Mouse (Mus musculus) olfactory bulb, adult 2 months (tissue): ENCODE data around the gene Zbtb32. TPM values are rescaled to one million over a fixed set of nuclear protein-coding genes. Genes with fewer than 3 reads are reported as not detected.

Source experiments
- H3K27ac ChIP-seq: fragments of 200-500 bp; 2 replicates; pipeline ENCODE4 v1.5.1; 2012; ENCODE audit warnings: low read depth, low read length; ENCODE audit not compliant: insufficient read depth
- H3K4me1 ChIP-seq: fragments of 200-500 bp; 2 replicates; pipeline ENCODE4 v1.6.1; 2012; ENCODE audit warnings: low read length; ENCODE audit not compliant: control insufficient read depth, insufficient read depth
- H3K4me3 ChIP-seq: fragments of 200-500 bp; 2 replicates; pipeline ENCODE4 v1.5.1; 2012; ENCODE audit warnings: mild to moderate bottlenecking, low read depth, low read length, moderate library complexity; ENCODE audit not compliant: insufficient read depth
- CTCF ChIP-seq: fragments of 200-500 bp; IDR thresholded peaks from 2 replicates; pipeline ENCODE4 v1.5.1; 2012; ENCODE audit warnings: low read depth, mild to moderate bottlenecking, low read length, moderate library complexity; ENCODE audit not compliant: insufficient read depth
- POLR2A ChIP-seq: fragments of 200-500 bp; IDR thresholded peaks from 2 replicates; pipeline ENCODE4 v1.6.1; 2012; ENCODE audit warnings: mild to moderate bottlenecking, low read depth, low read length, moderate library complexity; ENCODE audit not compliant: insufficient read depth
- WGBS: fragments of 180-500 bp; shearing (Covaris S2); methylation state at CpG from one replicate; pipeline ENCODE4 v1.1.7; 2018; 5-methylcytosine and 5-hydroxymethylcytosine counted together
- polyA plus RNA-seq: library from polyadenylated mRNA; stranded (reverse); fragments of >200 nt; gene quantifications from 2 replicates; pipeline ENCODE4 v1.2.4, GENCODE M21; 2012; ENCODE audit warnings: low replicate concordance; ENCODE audit not compliant: missing spikeins, insufficient read depth, insufficient read length

Zbtb32 gene
- polyA plus RNA-seq, 1 experiment: not detected

DNA sequence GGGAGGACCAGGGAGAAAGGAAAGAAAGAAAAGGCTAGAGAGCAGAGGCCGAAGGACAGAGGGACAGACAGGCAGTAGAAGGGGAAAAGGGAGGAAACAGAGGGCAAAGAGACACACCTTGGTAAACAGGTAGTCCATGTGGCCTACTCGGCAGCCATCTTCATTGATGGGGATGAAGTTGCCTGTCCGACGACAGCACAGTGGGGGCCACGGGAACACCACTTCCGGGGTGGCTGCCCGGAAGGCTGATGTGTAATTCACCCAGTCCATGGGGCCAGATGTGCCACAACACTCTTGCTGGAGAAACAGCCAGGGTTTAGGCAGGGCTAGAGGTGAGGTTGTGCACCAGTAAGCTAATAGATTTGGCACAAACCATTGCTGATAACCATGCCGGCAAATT lies 6.2 kb upstream of the Zbtb32 start:
- WGBS: 88% methylated on average over 8 of the region's 8 CpGs
- TF ChIP-seq POLR2A (no peak), CTCF (no peak)
- Histone ChIP-seq H3K27ac (no peak overlapping the region), H3K4me1 (peaks cover 2% of the 10 kb centered on the region), H3K4me3 (no peak overlapping the region)

DNA sequence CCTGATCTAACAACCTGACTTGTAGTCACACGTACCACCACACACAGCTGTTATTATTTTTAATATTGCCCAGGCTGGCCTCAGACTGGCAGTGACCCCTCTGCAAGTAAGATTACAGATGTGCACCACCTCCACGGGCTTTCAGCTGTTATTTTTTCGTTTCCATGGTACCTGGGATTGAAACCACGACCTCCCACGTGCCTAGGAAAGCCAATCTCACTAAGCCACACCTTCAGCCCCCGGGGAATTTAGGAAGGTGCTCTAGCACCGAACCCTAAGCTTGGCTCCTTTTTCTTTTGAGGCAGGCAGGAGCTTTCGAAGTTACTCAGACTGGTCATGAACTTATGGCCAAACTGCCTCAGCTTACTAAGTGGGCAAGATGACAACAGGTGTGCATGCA lies 5.7 kb upstream of the Zbtb32 start:
- WGBS: 58% methylated on average over 8 of the region's 8 CpGs
- TF ChIP-seq POLR2A (no peak), CTCF (no peak)
- Histone ChIP-seq H3K27ac (no peak overlapping the region), H3K4me3 (no peak overlapping the region), H3K4me1 (peaks cover 5% of the 10 kb centered on the region)

DNA sequence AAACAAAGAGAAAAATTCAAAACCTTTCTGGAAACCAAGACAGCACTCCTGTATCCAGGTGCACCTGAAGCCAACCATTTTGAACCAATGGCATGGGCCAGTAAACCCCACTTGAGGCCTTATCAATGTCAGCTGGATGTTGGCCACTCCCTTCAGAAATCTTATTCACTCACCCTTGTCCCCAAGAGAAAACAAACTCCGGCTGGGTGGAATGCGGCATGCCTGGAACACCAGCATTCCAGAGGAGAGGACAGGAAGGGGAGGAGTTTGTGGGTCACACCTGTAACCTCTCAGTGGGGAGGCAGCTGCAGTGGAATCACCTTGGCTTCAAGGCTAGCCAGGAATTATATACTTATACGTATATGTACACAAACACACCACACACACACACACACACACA lies 3.9 kb upstream of the Zbtb32 start:
- no peak overlapping the region for H3K27ac ChIP-seq
- WGBS: 49% methylated on average over 3 of the region's 3 CpGs
- peaks cover 5% of the 10 kb centered on the region for H3K4me1 ChIP-seq
- TF ChIP-seq CTCF: no peak
- no peak for TF ChIP-seq POLR2A
- no peak overlapping the region for H3K4me3 ChIP-seq

DNA sequence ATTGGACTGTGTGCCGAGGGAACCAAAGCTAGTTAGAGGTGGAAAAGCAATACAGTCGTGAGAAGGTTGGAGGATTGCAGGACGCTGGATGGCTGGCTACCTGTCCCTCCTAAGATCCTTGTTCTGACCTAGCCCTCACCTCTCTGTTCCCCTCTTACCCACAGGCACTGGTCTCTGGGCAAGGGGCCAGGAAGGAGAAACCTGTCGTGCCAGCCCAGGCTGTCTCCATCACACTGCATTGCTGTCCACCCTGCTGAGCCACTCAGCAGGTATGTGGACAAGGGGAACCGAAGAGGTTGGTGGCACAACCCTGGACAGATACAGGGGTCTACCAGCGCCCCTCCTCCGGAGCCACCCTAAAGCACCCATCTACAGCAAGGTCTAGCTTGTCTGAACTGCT lies 1.9 kb upstream of the Zbtb32 start:
- TF ChIP-seq POLR2A: no peak
- TF ChIP-seq CTCF: no peak
- no peak overlapping the region for H3K4me3 ChIP-seq
- H3K4me1 ChIP-seq: peaks cover 5% of the 10 kb centered on the region
- 67% methylated on average over 7 of the region's 7 CpGs for WGBS
- no peak overlapping the region for H3K27ac ChIP-seq

DNA sequence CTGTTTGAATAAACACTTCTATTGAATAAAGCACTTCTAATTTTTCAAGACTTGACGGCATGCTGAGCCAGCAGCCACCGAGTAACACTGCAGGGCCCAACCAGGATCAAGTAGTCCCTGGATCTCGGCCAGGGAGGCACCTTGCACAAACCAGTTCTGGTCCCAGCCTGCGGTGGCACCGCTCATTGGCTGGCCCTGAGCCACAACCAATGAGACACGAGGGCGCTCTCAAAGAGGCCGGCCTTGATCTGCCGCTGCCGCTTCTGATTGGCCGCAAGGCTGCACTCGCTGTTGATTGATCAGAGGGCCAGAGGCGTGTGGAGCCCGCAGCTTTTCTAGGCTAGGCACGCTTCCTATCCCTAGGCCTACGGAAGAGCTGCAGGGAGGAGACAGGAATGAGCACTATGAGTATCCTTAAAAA lies 1.2 kb upstream of the Zbtb32 start:
- Histone ChIP-seq H3K4me1 (peaks cover 5% of the 10 kb centered on the region), H3K4me3 (no peak overlapping the region), H3K27ac (no peak overlapping the region)
- no peak for TF ChIP-seq POLR2A
- TF ChIP-seq CTCF: no peak
- 3% methylated on average over 16 of the region's 16 CpGs for WGBS

DNA sequence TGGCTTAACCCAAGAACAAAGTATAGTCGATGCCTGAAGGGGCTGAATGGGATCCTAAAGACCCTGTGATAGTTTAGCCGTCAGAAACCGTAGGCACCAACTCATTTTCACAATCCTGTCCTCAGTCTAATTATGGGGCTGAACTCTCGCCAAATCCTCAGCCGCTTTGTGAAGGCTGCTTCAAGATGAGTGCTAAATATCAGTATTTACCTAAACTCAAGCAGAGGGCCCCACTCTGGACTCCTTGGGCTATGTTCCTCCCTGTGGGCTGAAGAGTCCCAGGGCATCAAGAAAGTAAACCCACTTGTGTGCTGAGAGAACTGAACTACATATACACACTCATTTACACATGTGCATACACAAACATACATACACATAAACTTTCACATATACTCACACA lies 1.9 kb downstream of the Zbtb32 start:
- WGBS: 42% methylated on average over 5 of the region's 5 CpGs
- Histone ChIP-seq H3K4me1 (peaks cover 5% of the 10 kb centered on the region), H3K4me3 (no peak overlapping the region), H3K27ac (no peak overlapping the region)
- TF ChIP-seq CTCF: no peak
- TF ChIP-seq POLR2A: no peak

DNA sequence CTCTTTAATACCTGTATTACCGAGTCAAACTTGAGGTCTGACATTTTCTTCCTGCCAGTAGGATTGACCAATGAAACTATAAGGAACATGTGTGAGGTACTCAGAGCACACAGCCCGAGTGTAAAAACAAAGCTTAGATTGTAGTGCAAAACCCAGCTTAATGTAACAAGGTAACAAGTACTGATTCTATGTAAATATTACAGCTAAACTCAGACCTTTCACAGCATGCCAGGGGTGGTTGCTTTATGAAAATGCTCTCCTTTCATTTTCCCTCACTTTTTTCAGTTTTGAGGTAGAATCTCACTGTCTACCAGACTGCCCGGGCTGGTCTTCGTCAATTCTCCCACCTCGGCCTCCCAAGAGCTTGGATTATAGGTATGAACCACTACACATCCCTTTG lies 2.6 kb downstream of the Zbtb32 start:
- 84% methylated on average over 5 of the region's 5 CpGs for WGBS
- H3K4me3 ChIP-seq: no peak overlapping the region
- TF ChIP-seq CTCF (no peak), POLR2A (no peak)
- H3K4me1 ChIP-seq: peaks cover 5% of the 10 kb centered on the region
- no peak overlapping the region for H3K27ac ChIP-seq

DNA sequence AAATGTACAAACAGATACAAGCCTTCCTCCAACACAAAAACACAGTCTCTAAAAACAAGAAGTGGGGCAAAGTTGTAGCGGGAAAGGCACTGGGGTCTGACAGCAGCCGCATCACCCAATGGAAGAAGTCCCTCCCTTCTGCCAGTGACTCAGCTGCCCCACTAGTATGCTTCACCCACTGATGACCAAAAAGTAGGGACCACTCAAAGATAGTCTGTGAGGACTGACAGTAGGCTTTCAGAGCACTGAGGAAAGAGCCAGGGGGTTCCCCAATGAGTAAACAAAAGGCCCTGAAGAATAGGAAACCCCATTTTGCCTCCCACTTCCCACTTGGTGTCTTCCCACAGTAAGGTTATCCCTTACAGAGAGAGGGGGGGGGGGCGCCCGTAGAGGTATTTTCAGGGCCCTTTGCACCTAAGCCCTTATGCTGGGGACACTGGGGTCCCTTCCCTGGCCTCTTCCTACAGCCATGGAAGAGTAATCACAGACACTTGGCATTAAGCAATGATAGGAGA lies 4.1 kb downstream of the Zbtb32 start:
- peaks cover 4% of the 10 kb centered on the region for H3K4me1 ChIP-seq
- H3K4me3 ChIP-seq: no peak overlapping the region
- TF ChIP-seq CTCF (no peak), POLR2A (no peak)
- no peak overlapping the region for H3K27ac ChIP-seq
- 59% methylated on average over 4 of the region's 4 CpGs for WGBS

DNA sequence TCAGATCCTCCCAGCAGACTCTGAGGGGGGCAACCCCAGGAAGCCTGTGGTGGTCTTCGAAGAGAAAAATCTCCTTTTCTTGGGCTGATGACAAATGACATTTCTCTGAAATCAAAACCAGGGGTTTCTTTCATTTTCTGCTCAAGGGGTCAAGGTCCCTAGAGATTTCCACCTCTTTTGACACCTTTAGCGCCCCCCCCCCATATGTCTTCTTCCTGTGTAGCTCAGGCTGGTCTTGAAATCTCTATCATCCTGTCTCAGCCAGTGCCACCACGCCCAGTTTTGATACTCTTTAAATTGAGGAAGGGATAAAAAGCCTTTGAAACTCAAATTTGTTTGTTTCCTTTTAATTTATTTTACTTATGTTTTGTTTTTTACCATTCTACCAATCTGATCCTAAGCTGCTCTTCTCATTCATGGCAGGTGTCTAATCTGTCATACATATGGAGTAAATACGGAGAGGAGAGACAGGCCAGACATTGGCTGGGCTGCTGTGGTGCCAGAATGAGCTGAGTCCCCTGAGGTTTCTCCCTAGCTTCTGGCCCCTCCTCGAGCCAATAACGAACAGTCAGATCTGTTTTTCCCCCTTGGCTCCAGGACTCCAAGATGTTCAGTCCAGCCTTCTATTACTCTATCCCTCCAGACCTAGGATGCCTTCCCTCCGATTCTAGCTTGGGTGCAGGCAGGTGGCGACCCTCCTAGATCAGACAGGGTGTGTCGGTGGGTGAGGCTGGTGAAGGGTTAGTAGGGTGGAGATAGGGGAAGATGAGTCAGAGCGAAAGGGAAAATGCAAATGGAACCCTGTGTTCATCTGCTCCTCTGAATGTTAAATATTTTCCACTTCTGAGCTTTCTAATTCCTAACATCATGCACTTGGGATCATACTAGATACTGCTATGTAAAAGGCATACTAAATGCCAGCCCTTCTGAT lies 4.9 kb downstream of the Zbtb32 start:
- WGBS: 74% methylated on average over 10 of the region's 10 CpGs
- no peak overlapping the region for H3K27ac ChIP-seq
- no peak for TF ChIP-seq POLR2A
- TF ChIP-seq CTCF: no peak
- peaks cover 5% of the 10 kb centered on the region for H3K4me1 ChIP-seq
- H3K4me3 ChIP-seq: no peak overlapping the region
